Mouse (Mus musculus) kidney, postnatal 0 days (tissue): ENCODE results near the gene Elmo2. TPM values are rescaled to one million over a fixed set of nuclear protein-coding genes. Genes with fewer than 3 reads are reported as not detected.

ENCODE experiments used
- ATAC-seq: fragments of 200-750 bp; cut with Nextera tagmentation; replicated peaks from 2 replicates; pipeline ENCODE4 v1.8.0; 2017; ENCODE audit warnings: low read depth, moderate number of reproducible peaks, moderate TSS enrichment, moderate library complexity; ENCODE audit not compliant: low FRiP score
- DNase-seq: peaks from one replicate; pipeline ENCODE4 v3.0.0-alpha.2; 2016; ENCODE audit warnings: low spot score
- H3K27ac ChIP-seq: fragments of 300-500 bp; sonication (generic); 2 replicates; pipeline ENCODE4 v1.5.1; 2014; ENCODE audit warnings: mild to moderate bottlenecking
- H3K27me3 ChIP-seq: fragments of 300-500 bp; sonication (generic); 2 replicates; pipeline ENCODE4 v1.6.1; 2014; ENCODE audit warnings: low read length, mixed read lengths; ENCODE audit not compliant: insufficient read depth
- H3K36me3 ChIP-seq: fragments of 300-500 bp; sonication (generic); 2 replicates; pipeline ENCODE4 v1.6.1; 2014; ENCODE audit warnings: low read length, mixed read lengths; ENCODE audit not compliant: insufficient read depth
- H3K4me1 ChIP-seq: fragments of 300-500 bp; sonication (generic); replicated peaks from 2 replicates; pipeline ENCODE4 v1.6.1; 2014; ENCODE audit warnings: antibody characterized with exemption, low read length, mixed read lengths; ENCODE audit not compliant: insufficient read depth
- H3K4me2 ChIP-seq: fragments of 300-500 bp; sonication (generic); 2 replicates; pipeline ENCODE4 v1.6.1; 2014; ENCODE audit warnings: mild to moderate bottlenecking, low read length, moderate library complexity, mixed read lengths
- H3K4me3 ChIP-seq: fragments of 300-500 bp; sonication (generic); replicated peaks from 2 replicates; pipeline ENCODE4 v1.5.1; 2014; ENCODE audit warnings: low read depth, low read length
- H3K9ac ChIP-seq: fragments of 300-500 bp; sonication (generic); 2 replicates; pipeline ENCODE4 v1.6.1; 2014; ENCODE audit warnings: low read depth, low read length
- H3K9me3 ChIP-seq: fragments of 300-500 bp; sonication (generic); replicated peaks from 2 replicates; pipeline ENCODE4 v1.6.1; 2016; ENCODE audit warnings: low read length, inconsistent platforms, mixed read lengths
- CTCF ChIP-seq: IDR thresholded peaks from 2 replicates; pipeline ENCODE4 v1.5.1; 2016; ENCODE audit warnings: antibody characterized with exemption, low read depth, mild to moderate bottlenecking, moderate library complexity
- WGBS: fragments of 180-500 bp; shearing (Covaris S2); extraction: QIAGEN DNeasy Blood & Tissue Kit; methylation state at CpG from one replicate; pipeline ENCODE4 v1.1.7; 2014; 5-methylcytosine and 5-hydroxymethylcytosine counted together
- polyA plus RNA-seq: library from polyadenylated mRNA; unstranded; fragments of >200 nt; fragmentation: Nextera tagmentation; extraction: Ambion mirVana; gene quantifications from 2 replicates; pipeline ENCODE4 v1.2.1, GENCODE M21; 2015

The Elmo2 gene
- 51.5 and 59.3 TPM in 2 replicates for polyA plus RNA-seq

DNA sequence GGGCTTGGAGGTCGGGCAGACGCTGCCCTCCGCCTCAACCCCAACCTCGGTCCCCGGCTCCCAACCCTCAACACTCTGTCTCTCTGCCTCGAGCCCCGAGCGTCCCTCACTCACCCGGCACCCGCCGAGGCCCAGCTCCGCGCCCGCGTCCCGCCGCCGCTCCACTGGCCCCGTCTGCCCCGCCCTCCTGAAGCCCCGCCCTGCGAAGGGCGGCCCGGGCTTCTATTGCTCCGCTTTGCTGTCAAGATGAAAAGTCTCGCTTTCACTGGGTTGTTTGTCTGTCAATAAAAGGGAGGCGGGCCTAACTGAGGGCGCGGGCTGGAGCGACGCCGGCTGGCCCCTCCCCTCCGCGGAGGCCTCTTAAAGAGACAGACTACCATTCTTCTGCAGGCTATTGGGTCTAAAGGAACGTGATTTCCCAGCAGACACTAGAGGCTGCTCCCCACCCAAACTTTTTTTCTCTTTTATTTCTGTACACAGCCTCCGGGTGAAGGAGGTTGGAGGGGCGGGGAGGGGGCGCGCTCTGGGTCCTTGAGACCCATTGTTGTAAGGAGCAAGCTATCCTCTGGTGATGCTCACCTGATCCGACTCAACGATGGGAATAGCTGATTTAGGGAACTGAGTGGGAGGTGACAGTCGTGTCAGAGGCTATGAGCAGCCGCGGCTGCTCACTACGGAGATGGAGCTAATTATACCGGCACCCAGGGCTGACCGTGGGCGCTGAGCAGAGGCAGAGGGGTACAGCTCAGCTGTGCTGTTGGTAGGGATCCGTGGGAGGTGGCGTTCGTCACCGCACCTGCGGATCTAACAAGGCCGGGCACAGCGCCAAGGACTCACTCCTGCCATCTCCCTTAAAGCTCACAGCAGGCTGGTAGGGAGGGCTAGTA, at the start of gene Elmo2:
TSS of gene Elmo2 (minus strand) at position 176 of the 887 bp plus-strand sequence.
- peak; percentile 98 for ATAC-seq
- DNase-seq, result peak; percentile 98
- Histone ChIP-seq H3K36me3 (no peaks in the 10 kb centered on the region), H3K4me2 (peak within 1 kb of the TSS; percentile 88), H3K4me1 (peaks cover 28% of the 10 kb centered on the region), H3K9ac (peak within 1 kb of the TSS; percentile 79), H3K4me3 (peak within 1 kb of the TSS; percentile 78), H3K9me3 (no peaks in the 10 kb centered on the region), H3K27me3 (no peaks in the 10 kb centered on the region), H3K27ac (peak within 1 kb of the TSS; percentile 74)
- TF ChIP-seq CTCF, result no peak
- WGBS, result under 1% methylated on average over 50 of the region's 55 CpGs

DNA sequence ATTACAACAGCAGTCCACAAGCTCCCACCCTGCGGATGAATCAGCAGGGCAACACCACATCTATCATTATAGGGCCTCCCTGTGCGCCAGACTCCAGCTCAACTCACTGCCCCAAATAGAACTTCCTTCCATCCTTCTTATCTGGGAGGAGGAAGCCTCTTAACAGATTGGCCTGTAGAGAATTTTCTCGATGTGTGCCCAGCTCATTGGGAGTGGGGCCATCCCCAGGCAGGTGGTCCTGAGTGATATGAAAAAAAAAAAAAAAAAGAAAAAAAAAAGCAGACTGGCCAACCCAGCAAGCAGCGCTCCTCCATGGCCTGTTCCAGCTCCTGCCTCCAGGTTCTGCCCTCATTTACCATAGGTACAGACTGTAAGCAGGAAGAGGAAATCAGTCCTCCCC, 49.7 kb upstream of the Elmo2 start:
- H3K27me3 ChIP-seq, result no peaks in the 10 kb centered on the region
- no peak overlapping the region for H3K4me2 ChIP-seq
- no peak for ATAC-seq
- peaks cover 2% of the 10 kb centered on the region; the same call in 1 of the 2 replicates for H3K9me3 ChIP-seq
- no peak overlapping the region for H3K27ac ChIP-seq
- no peaks in the 10 kb centered on the region for H3K4me1 ChIP-seq
- TF ChIP-seq CTCF, result no peak
- WGBS, result 85% methylated on average over 4 of the region's 4 CpGs
- no peak overlapping the region for H3K4me3 ChIP-seq
- DNase-seq, result no peak
- H3K36me3 ChIP-seq, result peaks cover 37% of the 10 kb centered on the region
- H3K9ac ChIP-seq, result no peak overlapping the region

DNA sequence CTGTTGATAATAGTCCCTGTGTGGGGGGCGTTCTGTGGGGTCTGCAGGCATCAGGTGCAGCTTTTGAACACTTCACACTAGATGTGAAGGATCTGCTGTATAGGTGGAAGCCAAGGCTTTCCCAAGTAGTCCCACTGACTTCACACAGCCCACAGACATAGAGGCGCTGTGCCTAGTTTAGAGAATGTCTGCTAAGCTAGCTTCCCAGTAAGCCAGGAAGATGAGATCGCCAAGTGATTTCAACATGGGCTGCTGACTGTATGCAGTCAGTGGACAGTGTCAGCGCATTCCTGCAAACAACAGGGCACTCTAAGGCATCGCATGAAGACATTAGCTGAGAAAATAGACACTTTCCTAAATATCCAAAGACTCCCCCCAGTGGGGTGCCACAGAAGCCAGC, 49.2 kb upstream of the Elmo2 start:
- DNase-seq (no peak), ATAC-seq (no peak)
- Histone ChIP-seq H3K27ac (no peak overlapping the region), H3K4me1 (no peaks in the 10 kb centered on the region), H3K4me2 (no peak overlapping the region), H3K9ac (no peak overlapping the region), H3K27me3 (no peaks in the 10 kb centered on the region), H3K36me3 (peaks cover 31% of the 10 kb centered on the region), H3K9me3 (no peaks in the 10 kb centered on the region), H3K4me3 (no peak overlapping the region)
- 88% methylated on average over 5 of the region's 5 CpGs for WGBS
- no peak for TF ChIP-seq CTCF

DNA sequence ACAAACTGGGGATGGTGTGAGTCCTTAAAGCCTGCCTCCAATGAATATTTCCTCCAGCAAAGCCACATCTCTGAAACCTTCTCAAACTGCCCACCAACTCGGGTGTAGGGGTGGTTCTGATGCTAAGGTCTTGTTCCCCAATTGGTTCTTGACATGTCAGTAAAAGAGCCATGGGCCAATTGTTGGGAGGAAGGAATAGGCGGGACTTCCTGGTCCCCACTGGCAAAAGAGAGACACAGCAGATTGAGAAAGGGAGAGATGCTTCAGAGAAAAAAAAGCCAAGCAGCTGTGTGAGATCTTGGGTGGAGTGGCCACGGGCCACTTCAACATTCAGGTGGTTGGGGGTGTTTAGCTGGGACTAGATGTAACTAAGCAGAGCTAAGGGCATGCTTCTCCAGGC, 44.8 kb upstream of the Elmo2 start:
- ATAC-seq, result no peak
- Histone ChIP-seq H3K4me2 (no peak overlapping the region), H3K9me3 (no peaks in the 10 kb centered on the region), H3K4me1 (no peaks in the 10 kb centered on the region; the same call in 1 of the 2 replicates), H3K9ac (no peak overlapping the region), H3K27me3 (no peaks in the 10 kb centered on the region), H3K4me3 (no peak overlapping the region), H3K27ac (no peak overlapping the region), H3K36me3 (no peaks in the 10 kb centered on the region; the same call in 1 of the 2 replicates)
- no peak for TF ChIP-seq CTCF
- DNase-seq, result no peak
- 26% methylated on average over 3 of the region's 3 CpGs for WGBS

DNA sequence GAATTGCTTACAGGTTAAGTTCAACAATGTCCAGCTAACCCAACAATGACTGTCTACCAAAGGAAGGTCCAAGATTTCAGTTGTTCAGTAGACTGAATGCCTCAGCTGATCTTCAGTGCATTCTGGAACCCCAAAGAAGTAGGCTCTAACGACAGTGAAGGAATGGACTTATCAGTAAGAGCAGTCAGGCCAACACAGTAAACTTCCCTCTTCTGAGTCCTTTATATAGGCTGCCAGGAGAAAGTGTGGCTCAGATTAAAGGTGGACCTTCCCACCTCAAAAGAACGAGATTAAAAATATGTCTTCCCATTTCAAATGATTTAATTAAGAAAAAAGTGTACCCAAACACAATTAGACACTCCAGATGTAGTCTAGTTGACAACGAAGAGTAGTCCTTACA, 44.1 kb upstream of the Elmo2 start:
- no peak for TF ChIP-seq CTCF
- no peak overlapping the region for H3K9ac ChIP-seq
- WGBS, result 78% methylated on average over 3 of the region's 3 CpGs
- H3K27ac ChIP-seq, result no peak overlapping the region
- no peaks in the 10 kb centered on the region for H3K9me3 ChIP-seq
- no peaks in the 10 kb centered on the region; the same call in 1 of the 2 replicates for H3K4me1 ChIP-seq
- no peaks in the 10 kb centered on the region; the same call in 1 of the 2 replicates for H3K36me3 ChIP-seq
- no peak overlapping the region for H3K4me2 ChIP-seq
- ATAC-seq (no peak), DNase-seq (no peak)
- no peak overlapping the region for H3K4me3 ChIP-seq
- H3K27me3 ChIP-seq, result no peaks in the 10 kb centered on the region

DNA sequence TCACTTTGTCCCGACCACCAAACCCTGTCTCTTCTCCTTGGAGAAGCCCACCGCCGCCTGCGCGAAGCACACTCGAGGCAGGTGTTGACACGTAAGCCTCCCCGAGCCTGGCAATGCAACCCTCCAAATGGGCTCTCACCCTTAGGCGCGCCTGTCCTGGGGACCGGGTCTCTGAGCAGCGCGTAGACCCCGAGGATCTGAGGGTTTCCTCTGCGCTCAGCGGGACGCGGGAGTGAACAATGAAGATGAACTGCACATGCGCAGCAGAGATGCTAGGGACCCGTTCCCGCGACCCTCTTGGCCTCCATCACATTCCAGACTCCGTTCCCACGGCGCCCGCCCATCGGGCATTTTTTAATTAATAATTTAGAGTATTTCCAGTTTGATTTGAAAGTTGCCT, 42.2 kb upstream of the Elmo2 start, which contains the start of gene Zfp663:
TSS of gene Zfp663 (minus strand) at position 234 of the 400 bp plus-strand sequence.
- Histone ChIP-seq H3K27ac (no peak within 1 kb of the TSS), H3K4me2 (peak within 1 kb of the TSS; percentile 46), H3K4me1 (no peaks in the 10 kb centered on the region; the same call in 1 of the 2 replicates), H3K4me3 (peak within 1 kb of the TSS; percentile 6; the same call in 1 of the 2 replicates), H3K27me3 (no peaks in the 10 kb centered on the region), H3K9me3 (no peaks in the 10 kb centered on the region), H3K36me3 (no peaks in the 10 kb centered on the region), H3K9ac (no peak within 1 kb of the TSS)
- under 1% methylated on average over 27 of the region's 27 CpGs for WGBS
- TF ChIP-seq CTCF, result no peak
- ATAC-seq, result no peak
- DNase-seq, result no peak
